Mouse (Mus musculus) embryonic facial prominence, embryonic 10.5 days (tissue): Measurements from ENCODE around the gene Tpgs1. TPM values are rescaled to one million over a fixed set of nuclear protein-coding genes. Genes with fewer than 3 reads are reported as not detected.

Experiments
- DNase-seq: peaks from one replicate; pipeline ENCODE4 v3.0.0-alpha.2; 2017; ENCODE audit warnings: low spot score
- H3K27ac ChIP-seq: fragments of 300-500 bp; sonication (generic); replicated peaks from 2 replicates; pipeline ENCODE4 v1.5.1; 2016; ENCODE audit warnings: mild to moderate bottlenecking
- H3K27me3 ChIP-seq: fragments of 300-500 bp; sonication (generic); replicated peaks from 2 replicates; pipeline ENCODE4 v1.6.1; 2016; ENCODE audit warnings: low read depth, mild to moderate bottlenecking; ENCODE audit not compliant: poor library complexity, severe bottlenecking
- H3K36me3 ChIP-seq: fragments of 300-500 bp; sonication (generic); replicated peaks from 2 replicates; pipeline ENCODE4 v1.6.1; 2016; ENCODE audit warnings: mild to moderate bottlenecking, moderate library complexity
- H3K4me1 ChIP-seq: fragments of 300-500 bp; sonication (generic); 2 replicates; pipeline ENCODE4 v1.6.1; 2016
- H3K4me3 ChIP-seq: fragments of 300-500 bp; sonication (generic); 2 replicates; pipeline ENCODE4 v1.5.1; 2016; ENCODE audit warnings: mild to moderate bottlenecking, moderate library complexity
- H3K9me3 ChIP-seq: fragments of 300-500 bp; sonication (generic); 2 replicates; pipeline ENCODE4 v1.6.1; 2016; ENCODE audit warnings: mild to moderate bottlenecking
- WGBS: fragments of 180-500 bp; shearing (Covaris S2); methylation state at CpG from one replicate; pipeline ENCODE4 v1.1.7; 2016; 5-methylcytosine and 5-hydroxymethylcytosine counted together
- polyA plus RNA-seq: library from polyadenylated mRNA; unstranded; fragments of >200 nt; fragmentation: Nextera tagmentation; extraction: Ambion mirVana; gene quantifications from 2 replicates; pipeline ENCODE4 v1.2.1, GENCODE M21; 2016

The Tpgs1 gene
- polyA plus RNA-seq, 1 experiment from 2014 or later, result 63.5 TPM

GRCm38 (mm10) chr10:79649070-79649751 is 20.0 kb upstream of the Tpgs1 start:
- Histone ChIP-seq H3K36me3 (no peaks in the 10 kb centered on the region), H3K4me3 (no peak overlapping the region), H3K27me3 (peaks cover 10% of the 10 kb centered on the region; the same call in 1 of the 2 replicates), H3K4me1 (no peaks in the 10 kb centered on the region; the same call in 1 of the 2 replicates), H3K9me3 (no peaks in the 10 kb centered on the region), H3K27ac (no peak overlapping the region)
- 32% methylated on average over 7 of the region's 7 CpGs for WGBS
- DNase-seq, result peak; percentile 79

GRCm38 (mm10) chr10:79652789-79653188 is 16.4 kb upstream of the Tpgs1 start:
- Histone ChIP-seq H3K4me1 (peaks cover 11% of the 10 kb centered on the region), H3K36me3 (no peaks in the 10 kb centered on the region), H3K27ac (no peak overlapping the region), H3K9me3 (no peaks in the 10 kb centered on the region), H3K27me3 (peaks cover 16% of the 10 kb centered on the region; the same call in 1 of the 2 replicates), H3K4me3 (no peak overlapping the region)
- 83% methylated on average over 7 of the region's 7 CpGs for WGBS
- DNase-seq, result no peak

GRCm38 (mm10) chr10:79654946-79655395 is 14.2 kb upstream of the Tpgs1 start:
- 31% methylated on average over 1 of the region's 1 CpGs for WGBS
- H3K9me3 ChIP-seq, result no peaks in the 10 kb centered on the region
- H3K4me1 ChIP-seq, result peaks cover 11% of the 10 kb centered on the region
- no peak overlapping the region for H3K27ac ChIP-seq
- peak; percentile 77 for DNase-seq
- H3K36me3 ChIP-seq, result no peaks in the 10 kb centered on the region
- peaks cover 16% of the 10 kb centered on the region; the same call in 1 of the 2 replicates for H3K27me3 ChIP-seq
- no peak overlapping the region for H3K4me3 ChIP-seq

- Histone ChIP-seq H3K9me3 (no peaks in the 10 kb centered on the region), H3K27ac (no peak overlapping the region), H3K4me3 (no peak overlapping the region), H3K4me1 (peaks cover 16% of the 10 kb centered on the region), H3K27me3 (peaks cover 7% of the 10 kb centered on the region; the same call in 1 of the 2 replicates), H3K36me3 (no peaks in the 10 kb centered on the region)
- peak; percentile 52 for DNase-seq
- 20% methylated on average over 4 of the region's 4 CpGs for WGBS
Measured at GRCm38 (mm10) chr10:79658829-79659228, 10.3 kb upstream of the Tpgs1 start.

- H3K4me3 ChIP-seq, result no peak overlapping the region
- DNase-seq, result no peak
- H3K4me1 ChIP-seq, result peaks cover 14% of the 10 kb centered on the region
- H3K27ac ChIP-seq, result no peak overlapping the region
- peaks cover 7% of the 10 kb centered on the region; the same call in 1 of the 2 replicates for H3K27me3 ChIP-seq
- no peaks in the 10 kb centered on the region for H3K9me3 ChIP-seq
- WGBS, result 84% methylated on average over 2 of the region's 2 CpGs
- no peaks in the 10 kb centered on the region for H3K36me3 ChIP-seq
Measured at GRCm38 (mm10) chr10:79660298-79660697, 8.9 kb upstream of the Tpgs1 start.

GRCm38 (mm10) chr10:79661861-79662260 is 7.3 kb upstream of the Tpgs1 start:
- Histone ChIP-seq H3K27me3 (no peaks in the 10 kb centered on the region; the same call in 1 of the 2 replicates), H3K9me3 (no peaks in the 10 kb centered on the region), H3K27ac (0 out of 2 replicates have a peak overlapping the region, but pooled peaks have one; percentile 1), H3K4me1 (peaks cover 11% of the 10 kb centered on the region), H3K4me3 (no peak overlapping the region), H3K36me3 (no peaks in the 10 kb centered on the region)
- WGBS, result 50% methylated on average over 3 of the region's 3 CpGs
- no peak for DNase-seq

- no peaks in the 10 kb centered on the region for H3K9me3 ChIP-seq
- H3K36me3 ChIP-seq, result no peaks in the 10 kb centered on the region
- 10% methylated on average over 13 of the region's 13 CpGs for WGBS
- peak; percentile 90 for DNase-seq
- H3K4me1 ChIP-seq, result peaks cover 11% of the 10 kb centered on the region
- peak within 1 kb of the TSS; percentile 4; the same call in 1 of the 2 replicates for H3K27ac ChIP-seq
- no peaks in the 10 kb centered on the region; the same call in 1 of the 2 replicates for H3K27me3 ChIP-seq
- peak within 1 kb of the TSS; percentile 23 for H3K4me3 ChIP-seq
Measured at GRCm38 (mm10) chr10:79664131-79664665, 5.0 kb upstream of the Tpgs1 start, which contains the start of gene Madcam1. TSS of gene Madcam1 (plus strand) at chr10:79664559.

GRCm38 (mm10) chr10:79665051-79665450 is 4.1 kb upstream of the Tpgs1 start:
- H3K27ac ChIP-seq, result no peak overlapping the region
- H3K36me3 ChIP-seq, result no peaks in the 10 kb centered on the region
- no peaks in the 10 kb centered on the region; the same call in 1 of the 2 replicates for H3K27me3 ChIP-seq
- peaks cover 12% of the 10 kb centered on the region for H3K4me1 ChIP-seq
- WGBS, result 83% methylated on average over 8 of the region's 8 CpGs
- H3K9me3 ChIP-seq, result no peaks in the 10 kb centered on the region
- no peak for DNase-seq
- no peak overlapping the region for H3K4me3 ChIP-seq

- no peak for DNase-seq
- Histone ChIP-seq H3K36me3 (no peaks in the 10 kb centered on the region), H3K27me3 (no peaks in the 10 kb centered on the region; the same call in 1 of the 2 replicates), H3K4me3 (no peak overlapping the region), H3K4me1 (peaks cover 27% of the 10 kb centered on the region), H3K9me3 (no peaks in the 10 kb centered on the region), H3K27ac (no peak overlapping the region)
- 72% methylated on average over 9 of the region's 9 CpGs for WGBS
Measured at GRCm38 (mm10) chr10:79666493-79666892, 2.7 kb upstream of the Tpgs1 start.

GRCm38 (mm10) chr10:79668076-79668475 is 1.1 kb upstream of the Tpgs1 start:
- WGBS, result 79% methylated on average over 5 of the region's 5 CpGs
- DNase-seq, result no peak

GRCm38 (mm10) chr10:79669576-79670057 is 448 bp downstream of the Tpgs1 start:
- Histone ChIP-seq H3K27ac (peak overlapping the region; percentile 96), H3K4me3 (peak overlapping the region; percentile 94), H3K4me1 (peaks cover 21% of the 10 kb centered on the region), H3K27me3 (no peaks in the 10 kb centered on the region; the same call in 1 of the 2 replicates), H3K9me3 (no peaks in the 10 kb centered on the region), H3K36me3 (peaks cover 23% of the 10 kb centered on the region)
- WGBS, result under 1% methylated on average over 47 of the region's 47 CpGs
- DNase-seq, result peak; percentile 91

More at GRCm38 (mm10) chr10:79668076-79668475, 1.1 kb upstream of the Tpgs1 start:
- Histone ChIP-seq H3K27ac (no peak overlapping the region), H3K4me3 (no peak overlapping the region), H3K9me3 (no peaks in the 10 kb centered on the region), H3K36me3 (peaks cover 12% of the 10 kb centered on the region), H3K27me3 (no peaks in the 10 kb centered on the region; the same call in 1 of the 2 replicates), H3K4me1 (peaks cover 32% of the 10 kb centered on the region)

GRCm38 (mm10) chr10:79670071-79670888 is 1.1 kb downstream of the Tpgs1 start:
- Histone ChIP-seq H3K27ac (peak overlapping the region; percentile 96), H3K9me3 (no peaks in the 10 kb centered on the region), H3K27me3 (no peaks in the 10 kb centered on the region; the same call in 1 of the 2 replicates), H3K4me3 (peak overlapping the region; percentile 94), H3K36me3 (peaks cover 25% of the 10 kb centered on the region), H3K4me1 (peaks cover 22% of the 10 kb centered on the region)
- 34% methylated on average over 15 of the region's 15 CpGs for WGBS
- no peak for DNase-seq
